ENCODE assay signal across 15 mouse cellular contexts in the genomic region with DNA sequence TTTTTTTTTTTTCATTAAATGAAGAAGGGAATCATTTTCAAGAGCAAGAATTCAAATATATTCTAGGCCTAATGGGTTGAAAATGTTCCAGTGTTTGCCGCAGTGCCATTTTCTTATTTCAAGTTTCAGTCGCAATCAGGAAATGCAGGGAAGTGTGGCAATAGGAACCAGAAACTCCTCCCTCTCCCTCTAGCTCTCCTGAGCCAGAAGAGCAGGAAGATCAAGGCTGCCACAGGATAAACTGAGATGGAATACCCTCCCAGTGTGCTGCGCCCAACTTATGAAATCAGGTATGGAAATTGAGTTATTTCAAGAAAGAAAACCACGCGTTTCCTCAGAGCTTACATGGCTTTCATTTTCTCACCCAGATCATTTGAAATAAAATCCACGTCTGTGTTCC.
"Had no signal": no experiment of that assay in that cellular context is flagged by ENCODE, and none has a peak within 500 bp of the region (broad histone marks: within the 10 kb centered on the region; RNA-seq: fewer than 3 reads in every experiment).

No protein-coding gene starts in this region.

- H3K4me2 ChIP-seq: lung, embryonic 14.5 days; midbrain, embryonic 11.5 days; midbrain, embryonic 13.5 days; midbrain, embryonic 15.5 days; neural tube, embryonic 12.5 days had no signal

- H3K27ac ChIP-seq: midbrain, embryonic 13.5 days; midbrain, embryonic 15.5 days; neural tube, embryonic 12.5 days had no signal

- H3K27me3 ChIP-seq: midbrain, embryonic 13.5 days; midbrain, embryonic 15.5 days; neural tube, embryonic 12.5 days had no signal

- H3K4me3 ChIP-seq: megakaryocyte, embryonic 14.5 days; midbrain, embryonic 13.5 days; midbrain, embryonic 15.5 days; neural tube, embryonic 12.5 days had no signal

- H3K9me3 ChIP-seq: megakaryocyte, embryonic 14.5 days; midbrain, embryonic 13.5 days; midbrain, embryonic 15.5 days; neural tube, embryonic 12.5 days had no signal

- H3K9ac ChIP-seq: lung, embryonic 14.5 days; midbrain, embryonic 13.5 days; midbrain, embryonic 15.5 days; neural tube, embryonic 12.5 days had no signal

- H3K4me1 ChIP-seq: megakaryocyte, embryonic 14.5 days had no signal

- H3K36me3 ChIP-seq: midbrain, embryonic 13.5 days; midbrain, embryonic 15.5 days; neural tube, embryonic 12.5 days had no signal

- DNase-seq: lung, adult 18-20 months; lung, embryonic 14.5 days; lung, postnatal 10 days; lung, postnatal 4 days; right cerebral cortex, postnatal 25 days; right cerebral cortex, postnatal 4 days; spleen, adult 18-20 months; thymus, adult 18-20 months; thymus, postnatal 14 days; thymus, postnatal 36 days had no signal

- ATAC-seq: midbrain, embryonic 13.5 days; midbrain, embryonic 15.5 days had no signal
